Mouse (Mus musculus) cortical plate, adult 2 months (tissue): ENCODE data around the gene B4galt5. TPM values are rescaled to one million over a fixed set of nuclear protein-coding genes. Genes with fewer than 3 reads are reported as not detected.
A peak's percentile ranks its signal among the peaks of the same experiment; 100 is the strongest.
"Not testable (repeated sequence)": the region's sequence is repeated elsewhere in the genome, so short reads cannot be mapped to it uniquely, and the experiment has no call there.

ENCODE experiments used
- H3K27ac ChIP-seq: fragments of 200-500 bp; 2 replicates; pipeline ENCODE4 v1.5.1; 2012; ENCODE audit warnings: low read length, control low read depth, inconsistent platforms; ENCODE audit not compliant: insufficient read depth
- H3K4me1 ChIP-seq: fragments of 200-500 bp; 2 replicates; pipeline ENCODE4 v1.6.1; 2011; ENCODE audit warnings: low read length; ENCODE audit not compliant: control insufficient read depth, insufficient read depth
- H3K4me3 ChIP-seq: fragments of 200-500 bp; 2 replicates; pipeline ENCODE4 v1.5.1; 2011; ENCODE audit warnings: mild to moderate bottlenecking, low read length, control low read depth; ENCODE audit not compliant: insufficient read depth
- CTCF ChIP-seq: fragments of 200-500 bp; IDR thresholded peaks from 2 replicates; pipeline ENCODE4 v1.5.1; 2011; ENCODE audit warnings: mild to moderate bottlenecking, control low read depth, low read length; ENCODE audit not compliant: insufficient read depth; ENCODE audit errors: extremely low read depth
- POLR2A ChIP-seq: fragments of 200-500 bp; IDR thresholded peaks from 2 replicates; pipeline ENCODE4 v1.6.1; 2011; ENCODE audit warnings: mild to moderate bottlenecking, low read length, control low read depth; ENCODE audit not compliant: insufficient read depth; ENCODE audit errors: extremely low read depth
- polyA plus RNA-seq: library from polyadenylated mRNA; depleted of rRNA; stranded (reverse); fragments of >200 nt; gene quantifications from 2 replicates; pipeline ENCODE4 v1.2.3, GENCODE M21; 2012; rRNA removed

The B4galt5 gene
- 35.3 and 39.2 TPM in 2 replicates for polyA plus RNA-seq

DNA sequence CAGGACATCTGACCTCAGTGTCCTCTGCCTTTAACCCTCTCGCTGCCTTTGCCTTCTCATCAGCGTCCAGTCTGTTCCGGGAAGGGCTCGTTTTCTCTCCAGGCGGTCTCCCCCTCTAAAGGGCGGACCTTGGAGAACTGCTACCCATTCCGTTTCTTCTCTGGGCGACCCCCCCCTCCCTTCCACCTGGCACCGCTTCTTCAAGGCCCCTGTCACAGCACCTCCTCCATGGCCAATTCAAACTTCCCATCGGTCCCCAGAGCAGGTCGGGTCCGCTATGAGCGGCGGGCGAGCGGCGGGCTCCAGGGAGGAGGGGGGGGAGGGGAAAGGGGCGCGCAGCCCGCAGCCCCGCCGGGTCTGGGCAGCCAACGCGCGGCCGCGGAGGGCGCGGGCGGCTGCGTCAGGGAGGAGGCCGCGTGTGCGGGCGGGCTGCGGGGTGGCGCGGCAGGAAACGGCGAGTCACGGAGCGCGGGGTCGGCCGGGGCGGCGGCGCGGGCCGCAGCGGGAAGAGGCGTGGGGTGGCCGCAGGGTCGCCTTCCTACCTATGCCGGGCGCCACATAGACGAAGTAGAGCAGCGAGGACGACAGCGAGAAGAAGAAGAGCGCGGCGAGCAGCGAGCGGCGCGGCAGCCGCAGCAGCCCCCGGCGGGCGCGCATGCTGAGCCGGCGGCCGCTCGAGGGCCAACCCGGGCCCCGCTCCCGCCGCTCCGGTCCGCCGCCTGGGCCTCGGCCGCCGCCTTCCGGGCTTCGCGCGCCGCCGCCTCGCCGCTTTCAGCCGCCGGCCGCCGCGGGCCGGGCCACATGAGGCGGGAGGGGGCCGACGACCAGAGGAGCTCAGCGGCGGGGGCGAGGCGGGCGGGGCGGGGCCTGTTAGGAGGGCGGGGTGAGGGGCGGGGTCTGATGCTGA lies at the start of gene B4galt5:
Gene B4galt5 (minus strand): TSS at position 808 of the 907 bp plus-strand sequence.
- Histone ChIP-seq H3K4me3 (peak within 1 kb of the TSS; percentile 80), H3K27ac (peak within 1 kb of the TSS; percentile 73), H3K4me1 (peaks cover 3% of the 10 kb centered on the region; the same call in 1 of the 2 replicates)
- TF ChIP-seq POLR2A (0 out of 2 replicates have a peak, but pooled peaks have one; percentile 16), CTCF (no peak)

DNA sequence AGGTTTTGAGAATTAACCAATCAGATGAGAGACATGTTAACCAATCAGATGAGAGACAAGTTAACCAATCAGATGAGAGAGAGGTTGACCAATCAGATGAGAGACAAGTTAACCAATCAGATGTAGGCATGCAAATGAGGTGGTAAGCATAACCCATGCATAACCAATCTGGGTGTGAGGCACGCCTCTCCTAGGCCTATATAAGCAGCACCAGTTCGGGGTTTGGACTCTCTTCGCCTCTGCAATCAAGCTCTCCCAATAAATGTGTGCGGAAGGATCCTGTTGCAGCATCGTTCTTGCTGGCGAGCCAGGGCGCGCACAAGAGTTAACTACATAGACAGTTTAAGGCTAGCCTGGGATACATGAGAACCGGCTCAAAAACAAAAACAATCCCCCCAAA lies 47.4 kb upstream of the B4galt5 start:
- not testable (repeated sequence) for H3K27ac ChIP-seq, H3K4me1 ChIP-seq, H3K4me3 ChIP-seq

DNA sequence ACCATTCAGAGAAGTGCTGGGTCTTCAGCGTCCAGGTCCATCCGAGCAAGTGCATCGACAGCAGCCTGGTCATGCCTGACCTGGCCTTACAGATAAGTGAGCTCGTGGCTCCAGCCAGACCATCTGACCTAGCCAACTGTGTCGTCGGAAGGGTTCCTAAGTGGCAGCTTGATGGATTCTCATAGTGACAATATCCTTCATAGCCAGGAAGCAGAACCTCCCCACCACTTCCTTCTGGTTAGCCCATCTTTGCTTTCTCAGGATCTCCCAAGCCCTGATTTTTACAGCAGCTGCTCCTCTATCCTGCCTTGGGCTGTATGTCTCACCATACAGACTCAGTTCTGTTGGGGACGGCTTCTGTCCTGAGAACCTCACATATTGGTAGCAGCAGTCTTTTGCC lies 45.4 kb upstream of the B4galt5 start:
- Histone ChIP-seq H3K27ac (no peak overlapping the region), H3K4me3 (no peak overlapping the region), H3K4me1 (no peaks in the 10 kb centered on the region)
- TF ChIP-seq POLR2A = no peak
- TF ChIP-seq CTCF = no peak

DNA sequence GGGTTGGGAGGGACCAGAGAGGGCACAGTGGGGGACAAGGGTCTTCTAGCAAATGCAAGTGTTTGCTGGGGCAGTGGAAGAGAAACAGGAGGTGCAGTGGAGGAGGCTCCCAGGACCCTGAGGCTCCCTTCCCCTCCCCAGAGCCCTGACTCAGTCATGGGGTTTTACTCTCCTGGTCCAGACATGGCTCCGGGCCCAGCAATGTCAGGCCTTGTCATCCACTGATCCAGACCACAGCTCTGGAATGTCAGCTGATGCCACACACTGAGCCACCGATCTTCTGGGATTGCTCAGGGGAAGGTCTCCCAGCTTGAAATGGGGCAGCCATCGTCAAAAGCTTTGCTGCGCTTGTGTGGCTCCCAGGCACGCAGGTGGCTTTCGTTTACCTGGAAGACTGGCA lies 38.0 kb upstream of the B4galt5 start:
- Histone ChIP-seq H3K27ac (no peak overlapping the region), H3K4me1 (no peaks in the 10 kb centered on the region), H3K4me3 (no peak overlapping the region)
- no peak for TF ChIP-seq POLR2A

DNA sequence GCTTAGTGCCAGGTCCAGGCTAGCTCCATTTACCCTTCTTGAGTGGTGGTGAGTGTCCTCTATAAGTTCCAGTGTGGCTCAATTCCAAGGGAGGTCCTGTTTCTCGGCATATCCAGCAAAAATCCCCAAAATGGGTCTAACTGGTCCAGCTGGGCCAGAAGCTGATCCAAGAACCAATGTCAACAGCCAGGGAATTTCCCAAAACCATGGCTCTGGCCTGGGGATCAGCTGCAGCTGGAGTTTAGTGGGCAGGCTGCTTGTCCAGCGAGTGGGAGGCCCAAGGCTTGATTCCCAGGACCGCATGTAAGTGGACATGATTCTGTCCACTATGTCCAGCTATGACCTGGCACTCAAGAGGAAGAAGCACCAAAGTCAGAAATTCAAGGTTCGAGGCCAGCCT lies 37.5 kb upstream of the B4galt5 start:
- Histone ChIP-seq H3K27ac (no peak overlapping the region), H3K4me3 (no peak overlapping the region), H3K4me1 (no peaks in the 10 kb centered on the region)
- TF ChIP-seq CTCF (no peak), POLR2A (no peak)

DNA sequence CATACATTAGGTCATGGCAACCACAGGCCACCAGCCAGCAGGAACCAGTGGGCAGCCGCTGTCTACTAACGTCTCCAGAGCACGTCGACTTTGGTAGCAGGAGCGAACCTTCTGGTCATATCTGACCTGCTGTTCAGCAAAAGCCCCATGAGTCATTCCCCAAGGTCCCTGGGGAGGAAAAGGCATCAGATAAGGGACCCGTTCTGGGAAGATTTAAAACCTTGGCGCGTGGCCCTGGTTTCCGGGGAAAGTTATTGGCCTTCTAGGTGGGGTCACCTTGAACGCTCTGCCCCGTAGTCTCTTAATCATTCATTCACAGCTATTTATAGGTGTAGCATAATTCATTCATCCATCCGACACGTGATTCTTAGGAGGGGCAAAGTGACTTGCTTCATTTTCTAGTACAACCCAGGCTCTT lies 34.7 kb upstream of the B4galt5 start:
- H3K4me3 ChIP-seq = no peak overlapping the region

DNA sequence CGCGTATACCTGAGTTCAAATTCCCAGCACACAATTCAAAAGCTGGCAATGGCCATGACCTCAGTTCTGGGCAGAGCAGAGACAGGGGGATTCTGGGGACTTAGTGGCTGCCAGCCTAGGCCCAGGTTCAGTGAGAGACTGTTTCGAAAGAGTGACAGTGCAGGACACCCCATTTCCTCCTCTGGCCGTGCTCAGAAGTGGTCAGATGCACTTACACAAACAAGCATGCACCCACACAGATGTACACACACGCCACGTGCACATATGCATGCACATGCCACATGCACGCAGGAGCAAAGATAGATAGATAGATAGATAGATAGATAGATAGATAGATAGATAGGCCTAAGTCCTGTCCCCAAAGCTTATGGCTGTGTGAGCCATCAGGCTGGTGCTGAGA lies 33.4 kb upstream of the B4galt5 start:
- no peak overlapping the region for H3K27ac ChIP-seq
- no peak for TF ChIP-seq CTCF
- no peak for TF ChIP-seq POLR2A
- no peak overlapping the region for H3K4me3 ChIP-seq
- H3K4me1 ChIP-seq = no peaks in the 10 kb centered on the region

More for the DNA sequence above, 34.7 kb upstream of the B4galt5 start:
- Histone ChIP-seq H3K27ac (no peak overlapping the region), H3K4me1 (no peaks in the 10 kb centered on the region)
- TF ChIP-seq CTCF (no peak), POLR2A (no peak)

DNA sequence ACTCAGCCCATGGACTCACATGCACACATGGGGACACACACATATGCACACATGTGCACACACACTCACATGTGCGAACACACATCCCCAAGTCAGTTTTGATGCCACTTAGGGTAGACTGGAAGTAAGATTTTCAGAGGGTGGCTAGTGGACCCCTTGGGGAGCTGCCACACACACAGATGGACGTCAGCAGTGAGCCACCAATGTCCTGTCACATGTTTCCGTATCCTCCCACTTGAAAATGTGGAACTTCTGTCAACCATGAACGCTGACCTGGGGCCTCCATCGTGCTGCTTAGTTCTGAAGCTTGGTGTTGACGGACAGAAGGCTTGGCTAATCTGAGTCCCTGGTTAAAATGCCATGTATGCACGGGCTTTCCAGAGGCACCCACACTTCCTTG lies 32.6 kb upstream of the B4galt5 start:
- Histone ChIP-seq H3K4me3 (no peak overlapping the region), H3K27ac (no peak overlapping the region), H3K4me1 (no peaks in the 10 kb centered on the region)
- TF ChIP-seq POLR2A (no peak), CTCF (no peak)

DNA sequence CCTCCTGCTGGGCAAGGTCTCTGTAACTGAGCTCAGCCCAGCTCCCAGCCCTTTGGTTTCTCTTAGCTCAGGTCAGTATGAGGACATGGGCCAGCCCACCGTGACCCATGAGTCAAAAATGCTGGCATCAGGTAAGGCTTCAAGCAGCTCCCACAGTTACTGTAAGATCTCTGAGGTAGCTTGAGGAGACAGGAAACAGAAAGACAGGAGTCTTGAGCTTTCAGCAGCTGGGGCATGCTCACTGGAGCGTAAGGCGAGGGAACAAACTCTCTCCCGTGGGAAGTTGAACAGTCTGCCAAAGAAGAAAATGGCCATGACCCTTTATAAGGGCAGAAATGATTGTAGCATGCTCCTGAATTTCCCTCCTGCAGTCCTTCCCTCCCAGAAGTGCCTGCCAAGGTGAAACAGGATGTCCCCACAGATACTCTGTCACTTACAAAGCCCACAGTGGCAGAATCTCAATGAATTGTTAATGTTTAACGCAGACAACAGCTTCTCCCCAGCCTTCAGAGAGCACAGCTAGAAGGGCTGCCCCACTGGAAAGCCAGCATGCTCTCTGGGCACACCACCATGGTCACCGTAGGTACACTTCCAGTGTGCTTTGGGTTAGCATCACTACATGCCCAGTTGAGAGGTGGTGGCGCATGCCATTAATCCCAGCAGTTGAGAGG lies 31.8 kb upstream of the B4galt5 start:
- TF ChIP-seq POLR2A = no peak
- no peak for TF ChIP-seq CTCF
- no peaks in the 10 kb centered on the region for H3K4me1 ChIP-seq
- no peak overlapping the region for H3K27ac ChIP-seq
- no peak overlapping the region for H3K4me3 ChIP-seq

DNA sequence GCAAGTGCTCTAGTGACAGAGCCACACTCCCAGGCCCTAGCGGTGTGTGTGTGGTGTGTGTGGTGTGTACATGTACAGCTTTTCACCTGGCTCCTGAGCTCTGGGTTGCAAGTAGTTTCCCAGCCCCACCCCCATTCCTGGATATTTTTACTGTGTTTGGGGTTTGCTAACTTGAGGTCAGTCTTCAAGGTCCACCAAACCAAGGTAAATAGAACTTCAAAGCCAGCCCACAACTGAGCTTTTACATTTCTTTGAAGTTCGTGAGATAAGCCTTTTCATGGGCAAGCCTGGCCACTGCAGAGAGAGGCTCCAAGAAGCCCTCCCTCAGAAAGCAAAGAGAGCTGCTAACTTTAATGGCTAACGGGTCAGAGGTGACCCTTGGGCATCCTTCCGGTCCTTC lies 30.0 kb upstream of the B4galt5 start:
- Histone ChIP-seq H3K4me3 (no peak overlapping the region), H3K27ac (no peak overlapping the region), H3K4me1 (no peaks in the 10 kb centered on the region)
- no peak for TF ChIP-seq POLR2A
- no peak for TF ChIP-seq CTCF

DNA sequence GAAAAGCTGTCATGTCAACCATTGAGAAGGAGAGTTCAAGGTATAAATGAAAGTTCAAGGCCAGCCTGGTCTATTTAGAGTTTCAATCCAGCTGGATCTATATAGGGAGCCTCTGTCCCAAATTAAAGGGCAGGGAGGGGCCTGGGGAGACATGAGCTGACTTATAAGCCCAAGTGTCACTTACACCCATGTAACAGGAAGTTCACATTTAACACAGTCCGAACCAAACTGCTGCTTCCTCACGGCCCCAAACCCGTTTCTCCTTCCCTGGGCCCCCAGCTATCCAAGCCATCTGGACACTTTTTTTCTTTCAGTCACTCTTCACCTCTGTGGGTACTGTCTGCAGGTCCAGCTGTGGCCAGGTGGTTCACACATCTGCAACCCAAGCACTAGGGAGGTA lies 28.7 kb upstream of the B4galt5 start:
- 0 out of 2 replicates have a peak, but pooled peaks cover 2% of the 10 kb centered on the region for H3K4me1 ChIP-seq
- TF ChIP-seq POLR2A (no peak), CTCF (no peak)
- no peak overlapping the region for H3K4me3 ChIP-seq
- H3K27ac ChIP-seq = no peak overlapping the region
